Mouse (Mus musculus): ENCODE data around the gene Fam166b. TPM values are rescaled to one million over a fixed set of nuclear protein-coding genes. Genes with fewer than 3 reads are reported as not detected.

Fam166b gene
- polyA plus RNA-seq, 2 experiments: not detected

DNA sequence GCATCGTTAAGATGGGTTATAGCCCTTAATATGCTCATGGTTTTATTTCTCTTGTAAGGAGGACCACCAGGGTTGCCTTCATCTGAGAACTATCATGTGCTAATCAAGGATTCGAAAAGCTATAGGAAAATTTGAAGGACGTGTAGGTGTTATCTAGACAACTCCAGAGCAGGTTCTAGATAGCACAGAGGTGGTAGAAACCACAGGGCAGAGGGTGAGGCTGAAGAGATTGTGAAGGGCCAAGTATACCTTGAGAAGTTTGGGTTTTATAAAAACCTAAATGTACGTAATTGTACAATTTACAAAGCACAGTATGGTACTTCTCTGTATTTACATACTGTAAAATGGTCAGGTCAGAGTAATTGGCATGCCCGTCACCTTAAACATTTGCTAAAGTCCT lies 33.8 kb downstream of the Fam166b start:
- H3K9ac ChIP-seq (replicated peaks): no peak overlapping the region
- no peak for DNase-seq (ENCODE audit: low read depth in 3 of 3, low spot score in 3 of 3)
- peaks cover 0 to 6% of the 10 kb centered on the region in 2 experiments; a peak in 1 of 4 replicates for H3K4me1 ChIP-seq (replicated peaks; ENCODE audit: control insufficient read depth in 2 of 2, insufficient read depth in 2 of 2, low read length in 1 of 2)
- ATAC-seq (ENCODE audit: insufficient read depth): no peak
- no peaks in the 10 kb centered on the region for H3K9me3 ChIP-seq (ENCODE audit: control insufficient read depth, low read length)
- no peaks in the 10 kb centered on the region for H3K36me3 ChIP-seq (replicated peaks; ENCODE audit: control insufficient read depth, insufficient read depth, low read depth)
- 47% methylated on average over 5 of the region's 5 CpGs for WGBS (ENCODE audit: insufficient replicate concordance)
- TF ChIP-seq EP300 (IDR thresholded peaks at IDR 0.05; ENCODE audit: low read depth): no peak
- no peak for TF ChIP-seq CTCF (IDR thresholded peaks at IDR 0.05; ENCODE audit: low read depth)
- no peak overlapping the region for H3K4me3 ChIP-seq (ENCODE audit: insufficient read depth in 1 of 2, low read depth in 2 of 2, low read length in 2 of 2)
- no peaks in the 10 kb centered on the region for H3K27me3 ChIP-seq (ENCODE audit: control insufficient read depth, insufficient read depth, low read length)
- no peak overlapping the region for H3K4me2 ChIP-seq (ENCODE audit: low read depth)
- H3K27ac ChIP-seq: no peak overlapping the region

DNA sequence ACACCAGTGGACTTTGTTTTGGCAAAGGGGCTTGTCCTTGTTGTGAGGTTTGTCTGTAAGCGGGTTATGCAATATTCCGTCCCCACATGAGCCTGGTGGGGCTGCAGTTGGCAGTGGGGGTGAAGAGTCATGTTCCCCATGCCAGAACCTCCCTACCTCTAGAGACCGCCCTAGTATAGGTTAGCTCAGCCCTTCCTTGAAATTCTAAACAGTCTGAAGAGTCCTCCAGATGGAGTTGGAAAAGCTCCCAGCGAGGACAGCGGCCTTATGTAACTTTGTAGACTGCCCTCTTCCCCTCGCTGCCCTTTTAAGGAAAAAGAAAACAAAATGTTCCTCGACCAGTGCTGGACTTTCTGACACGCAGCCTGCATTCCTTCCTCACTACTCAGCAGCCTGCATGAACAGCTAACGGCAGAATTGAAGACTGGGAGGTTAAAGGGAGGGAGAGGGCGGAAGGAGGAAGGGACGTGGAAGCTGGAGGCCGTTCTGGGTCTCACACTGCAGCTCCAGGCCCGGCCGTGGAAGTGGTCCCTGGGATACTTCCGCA lies 34.5 kb downstream of the Fam166b start:
- 44% methylated on average over 15 of the region's 15 CpGs for WGBS (ENCODE audit: insufficient replicate concordance)
- no peaks in the 10 kb centered on the region for H3K27me3 ChIP-seq (ENCODE audit: control insufficient read depth, insufficient read depth, low read length)
- ATAC-seq (ENCODE audit: insufficient read depth): no peak
- H3K4me3 ChIP-seq (ENCODE audit: insufficient read depth in 1 of 2, low read depth in 2 of 2, low read length in 2 of 2): no peak overlapping the region
- DNase-seq (ENCODE audit: low read depth in 3 of 3, low spot score in 3 of 3): no peak
- H3K9me3 ChIP-seq (ENCODE audit: control insufficient read depth, low read length): no peaks in the 10 kb centered on the region
- no peak overlapping the region for H3K4me2 ChIP-seq (ENCODE audit: low read depth)
- no peaks in the 10 kb centered on the region for H3K36me3 ChIP-seq (replicated peaks; ENCODE audit: control insufficient read depth, insufficient read depth, low read depth)
- no peak overlapping the region for H3K9ac ChIP-seq (replicated peaks)
- no peak for TF ChIP-seq EP300 (IDR thresholded peaks at IDR 0.05; ENCODE audit: low read depth)
- no peak for TF ChIP-seq CTCF (IDR thresholded peaks at IDR 0.05; ENCODE audit: low read depth)
- no peak overlapping the region for H3K27ac ChIP-seq
- peaks cover 0 to 8% of the 10 kb centered on the region in 2 experiments; a peak in 2 of 4 replicates for H3K4me1 ChIP-seq (replicated peaks; ENCODE audit: control insufficient read depth in 2 of 2, insufficient read depth in 2 of 2, low read length in 1 of 2)

DNA sequence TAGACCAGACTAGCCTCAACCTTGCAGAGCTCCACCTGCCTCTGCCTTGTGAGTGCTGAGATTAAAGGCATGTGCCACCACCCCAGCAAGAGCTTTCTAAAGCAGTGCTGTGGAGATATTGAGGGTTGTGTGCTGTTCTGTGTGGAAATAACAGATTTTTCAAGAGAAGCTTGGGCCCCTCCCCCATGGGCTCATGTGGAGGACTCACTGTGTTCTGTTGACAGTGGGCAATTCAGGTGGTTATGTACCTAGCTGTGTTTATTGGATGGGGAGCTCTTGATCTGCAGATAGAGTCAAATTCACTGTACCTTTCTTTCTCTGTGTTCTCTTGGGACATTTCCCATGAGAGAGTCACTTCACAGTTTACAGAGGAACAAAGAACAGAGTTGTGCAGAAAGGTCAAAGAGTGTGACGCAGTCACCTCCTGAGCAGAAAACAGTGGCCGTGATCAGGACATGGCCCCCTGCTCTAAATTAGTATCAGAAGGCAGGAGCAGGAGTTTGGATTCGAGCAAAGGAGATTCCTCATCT lies 37.3 kb downstream of the Fam166b start:
- Histone ChIP-seq H3K4me2 (ENCODE audit: low read depth) (no peak overlapping the region), H3K9ac (replicated peaks) (no peak overlapping the region), H3K27ac (no peak overlapping the region), H3K4me1 (replicated peaks; ENCODE audit: control insufficient read depth in 2 of 2, insufficient read depth in 2 of 2, low read length in 1 of 2) (peaks cover 0 to 8% of the 10 kb centered on the region in 2 experiments; a peak in 2 of 4 replicates), H3K27me3 (ENCODE audit: control insufficient read depth, insufficient read depth, low read length) (no peaks in the 10 kb centered on the region), H3K36me3 (replicated peaks; ENCODE audit: control insufficient read depth, insufficient read depth, low read depth) (no peaks in the 10 kb centered on the region), H3K4me3 (ENCODE audit: insufficient read depth in 1 of 2, low read depth in 2 of 2, low read length in 2 of 2) (no peak overlapping the region), H3K9me3 (ENCODE audit: control insufficient read depth, low read length) (no peaks in the 10 kb centered on the region)
- no peak for TF ChIP-seq EP300 (IDR thresholded peaks at IDR 0.05; ENCODE audit: low read depth)
- ATAC-seq (ENCODE audit: insufficient read depth): no peak
- DNase-seq (ENCODE audit: low read depth in 3 of 3, low spot score in 3 of 3): no peak
- WGBS (ENCODE audit: insufficient replicate concordance): 58% methylated on average over 3 of the region's 3 CpGs

DNA sequence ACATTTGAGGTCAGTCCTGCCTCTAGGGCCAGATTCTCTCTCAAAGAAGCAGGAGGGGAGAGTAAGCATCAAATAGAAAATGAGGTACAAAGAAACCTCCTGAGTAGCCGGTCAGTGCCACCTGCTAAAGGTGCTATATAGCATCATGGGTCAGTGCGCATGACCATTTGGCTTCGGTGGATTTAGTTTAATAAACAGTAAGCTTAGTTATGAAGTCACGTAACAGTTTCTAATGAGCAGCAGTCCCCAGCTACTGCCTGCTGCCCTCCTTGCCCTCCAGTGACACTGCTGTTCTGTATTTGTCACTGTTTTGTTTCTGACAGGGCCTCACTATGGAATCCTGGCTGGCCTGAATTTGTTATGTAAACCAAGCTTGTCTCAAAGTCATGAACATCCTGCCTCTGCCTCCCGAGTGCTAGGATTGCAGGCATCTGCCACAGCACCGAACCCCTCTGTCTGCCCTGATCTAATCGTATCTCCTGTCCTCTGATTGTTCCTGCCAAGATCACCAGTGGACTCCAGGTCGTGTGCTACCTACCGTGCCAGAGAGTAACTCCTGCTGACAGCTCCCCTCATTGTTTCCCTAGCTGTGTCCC lies 39.0 kb downstream of the Fam166b start:
- H3K27ac ChIP-seq: no peak overlapping the region
- no peaks in the 10 kb centered on the region for H3K9me3 ChIP-seq (ENCODE audit: control insufficient read depth, low read length)
- no peak for DNase-seq (ENCODE audit: low read depth in 3 of 3, low spot score in 3 of 3)
- H3K4me3 ChIP-seq (ENCODE audit: insufficient read depth in 1 of 2, low read depth in 2 of 2, low read length in 2 of 2): no peak overlapping the region
- H3K4me2 ChIP-seq (ENCODE audit: low read depth): no peak overlapping the region
- TF ChIP-seq CTCF (IDR thresholded peaks at IDR 0.05; ENCODE audit: low read depth) (no peak), EP300 (IDR thresholded peaks at IDR 0.05; ENCODE audit: low read depth) (no peak)
- no peak for ATAC-seq (ENCODE audit: insufficient read depth)
- WGBS (ENCODE audit: insufficient replicate concordance): 63% methylated on average over 9 of the region's 9 CpGs
- no peaks in the 10 kb centered on the region for H3K36me3 ChIP-seq (replicated peaks; ENCODE audit: control insufficient read depth, insufficient read depth, low read depth)
- H3K27me3 ChIP-seq (ENCODE audit: control insufficient read depth, insufficient read depth, low read length): no peaks in the 10 kb centered on the region
- H3K9ac ChIP-seq (replicated peaks): no peak overlapping the region
- peaks cover 0 to 6% of the 10 kb centered on the region in 2 experiments; a peak in 2 of 4 replicates for H3K4me1 ChIP-seq (replicated peaks; ENCODE audit: control insufficient read depth in 2 of 2, insufficient read depth in 2 of 2, low read length in 1 of 2)

DNA sequence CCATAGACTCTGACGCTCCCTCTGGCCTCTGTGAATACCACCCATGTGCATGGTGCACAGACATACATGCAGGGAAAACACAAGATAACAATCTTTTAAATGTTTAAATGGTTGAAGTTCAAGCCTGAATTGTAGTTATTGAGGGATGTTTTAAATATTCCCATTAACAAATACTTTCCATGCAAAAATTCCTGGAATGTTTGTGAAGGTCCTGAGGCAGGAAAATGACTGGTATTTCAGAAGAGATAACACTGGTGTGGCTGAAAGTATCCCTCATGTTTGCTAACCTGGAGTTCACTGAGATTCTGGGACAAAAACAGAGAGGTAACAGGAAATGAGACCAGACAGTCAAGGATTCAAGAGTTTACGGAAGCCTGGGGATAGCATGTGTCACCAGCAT lies 39.5 kb downstream of the Fam166b start:
- Histone ChIP-seq H3K36me3 (replicated peaks; ENCODE audit: control insufficient read depth, insufficient read depth, low read depth) (no peaks in the 10 kb centered on the region), H3K4me1 (replicated peaks; ENCODE audit: control insufficient read depth in 2 of 2, insufficient read depth in 2 of 2, low read length in 1 of 2) (peaks cover 0 to 4% of the 10 kb centered on the region in 2 experiments; a peak in 1 of 4 replicates), H3K4me2 (ENCODE audit: low read depth) (no peak overlapping the region), H3K9me3 (ENCODE audit: control insufficient read depth, low read length) (no peaks in the 10 kb centered on the region), H3K27me3 (ENCODE audit: control insufficient read depth, insufficient read depth, low read length) (no peaks in the 10 kb centered on the region), H3K27ac (no peak overlapping the region), H3K4me3 (ENCODE audit: insufficient read depth in 1 of 2, low read depth in 2 of 2, low read length in 2 of 2) (no peak overlapping the region), H3K9ac (replicated peaks) (no peak overlapping the region)
- WGBS (ENCODE audit: insufficient replicate concordance): 70% methylated on average over 2 of the region's 2 CpGs
- DNase-seq (ENCODE audit: low read depth in 3 of 3, low spot score in 3 of 3): no peak
- ATAC-seq (ENCODE audit: insufficient read depth): no peak
- no peak for TF ChIP-seq EP300 (IDR thresholded peaks at IDR 0.05; ENCODE audit: low read depth)
- TF ChIP-seq CTCF (IDR thresholded peaks at IDR 0.05; ENCODE audit: low read depth): no peak
